Mouse (Mus musculus): ENCODE data around the gene Erg. TPM values are rescaled to one million over a fixed set of nuclear protein-coding genes. Genes with fewer than 3 reads are reported as not detected.

Gene Erg
- polyA plus RNA-seq, 1 experiment from 2014 or later, result 7.6 TPM

- 82% methylated on average over 2 of the region's 2 CpGs for WGBS
- no peak for ATAC-seq (ENCODE audit: extremely low read depth, insufficient number of reproducible peaks, low FRiP score, low TSS enrichment)
- Histone ChIP-seq H3K9ac (no peak overlapping the region), H3K9me3 (no peaks in the 10 kb centered on the region), H3K4me1 (no peaks in the 10 kb centered on the region), H3K27me3 (replicated peaks) (no peaks in the 10 kb centered on the region), H3K4me3 (no peak overlapping the region), H3K36me3 (no peaks in the 10 kb centered on the region), H3K4me2 (no peak overlapping the region), H3K27ac (replicated peaks) (no peak overlapping the region)
Measured at GRCm38 (mm10) chr16:95527561-95527960, 58.8 kb downstream of the Erg start.

- ATAC-seq (ENCODE audit: extremely low read depth, insufficient number of reproducible peaks, low FRiP score, low TSS enrichment), result no peak
- Histone ChIP-seq H3K4me1 (no peaks in the 10 kb centered on the region), H3K27ac (replicated peaks) (no peak overlapping the region), H3K4me2 (no peak overlapping the region), H3K27me3 (replicated peaks) (no peaks in the 10 kb centered on the region), H3K9ac (no peak overlapping the region), H3K36me3 (no peaks in the 10 kb centered on the region), H3K4me3 (no peak overlapping the region), H3K9me3 (no peaks in the 10 kb centered on the region)
- 71% methylated on average over 8 of the region's 8 CpGs for WGBS
Measured at GRCm38 (mm10) chr16:95519520-95519919, 66.9 kb downstream of the Erg start.

- ATAC-seq (ENCODE audit: extremely low read depth, insufficient number of reproducible peaks, low FRiP score, low TSS enrichment), result no peak
- 60% methylated on average over 2 of the region's 2 CpGs for WGBS
- Histone ChIP-seq H3K4me1 (no peaks in the 10 kb centered on the region), H3K4me2 (no peak overlapping the region), H3K36me3 (no peaks in the 10 kb centered on the region), H3K9ac (no peak overlapping the region), H3K27ac (replicated peaks) (no peak overlapping the region), H3K27me3 (replicated peaks) (no peaks in the 10 kb centered on the region), H3K9me3 (no peaks in the 10 kb centered on the region), H3K4me3 (no peak overlapping the region)
Measured at GRCm38 (mm10) chr16:95506051-95506450, 80.3 kb downstream of the Erg start.

- Histone ChIP-seq H3K4me1 (no peaks in the 10 kb centered on the region), H3K9ac (no peak overlapping the region), H3K4me3 (no peak overlapping the region), H3K9me3 (no peaks in the 10 kb centered on the region), H3K27ac (replicated peaks) (no peak overlapping the region), H3K4me2 (no peak overlapping the region), H3K27me3 (replicated peaks) (no peaks in the 10 kb centered on the region; the same call in 1 of the 2 replicates), H3K36me3 (no peaks in the 10 kb centered on the region)
- 76% methylated on average over 10 of the region's 10 CpGs for WGBS
- no peak for ATAC-seq (ENCODE audit: extremely low read depth, insufficient number of reproducible peaks, low FRiP score, low TSS enrichment)
Measured at GRCm38 (mm10) chr16:95496582-95497300, 89.7 kb downstream of the Erg start.

- no peaks in the 10 kb centered on the region; the same call in 1 of the 2 replicates for H3K27me3 ChIP-seq (replicated peaks)
- H3K9ac ChIP-seq, result no peak overlapping the region
- ATAC-seq (ENCODE audit: extremely low read depth, insufficient number of reproducible peaks, low FRiP score, low TSS enrichment), result no peak
- H3K27ac ChIP-seq (replicated peaks), result no peak overlapping the region
- no peaks in the 10 kb centered on the region for H3K4me1 ChIP-seq
- H3K4me2 ChIP-seq, result no peak overlapping the region
- H3K9me3 ChIP-seq, result no peaks in the 10 kb centered on the region
- H3K36me3 ChIP-seq, result no peaks in the 10 kb centered on the region
- H3K4me3 ChIP-seq, result no peak overlapping the region
- WGBS, result 45% methylated on average over 3 of the region's 3 CpGs
Measured at GRCm38 (mm10) chr16:95494108-95494507, 92.3 kb downstream of the Erg start.

- Histone ChIP-seq H3K27ac (replicated peaks) (no peak overlapping the region), H3K27me3 (replicated peaks) (no peaks in the 10 kb centered on the region; the same call in 1 of the 2 replicates), H3K4me2 (no peak overlapping the region), H3K4me1 (no peaks in the 10 kb centered on the region), H3K36me3 (no peaks in the 10 kb centered on the region), H3K9me3 (no peaks in the 10 kb centered on the region), H3K9ac (no peak overlapping the region), H3K4me3 (no peak overlapping the region)
- WGBS, result 78% methylated on average over 8 of the region's 8 CpGs
- ATAC-seq (ENCODE audit: extremely low read depth, insufficient number of reproducible peaks, low FRiP score, low TSS enrichment), result no peak
Measured at GRCm38 (mm10) chr16:95493336-95493735, 93.1 kb downstream of the Erg start.

- no peaks in the 10 kb centered on the region for H3K9me3 ChIP-seq
- H3K4me2 ChIP-seq, result no peak overlapping the region
- no peaks in the 10 kb centered on the region for H3K4me1 ChIP-seq
- no peak overlapping the region for H3K4me3 ChIP-seq
- H3K9ac ChIP-seq, result no peak overlapping the region
- no peaks in the 10 kb centered on the region for H3K36me3 ChIP-seq
- ATAC-seq (ENCODE audit: extremely low read depth, insufficient number of reproducible peaks, low FRiP score, low TSS enrichment), result no peak
- H3K27ac ChIP-seq (replicated peaks), result no peak overlapping the region
- WGBS, result 69% methylated on average over 7 of the region's 7 CpGs
- no peaks in the 10 kb centered on the region; the same call in 1 of the 2 replicates for H3K27me3 ChIP-seq (replicated peaks)
Measured at GRCm38 (mm10) chr16:95492146-95492545, 94.2 kb downstream of the Erg start.

GRCm38 (mm10) chr16:95490386-95490785 is 96.0 kb downstream of the Erg start:
- Histone ChIP-seq H3K4me3 (no peak overlapping the region), H3K4me1 (no peaks in the 10 kb centered on the region), H3K27me3 (replicated peaks) (no peaks in the 10 kb centered on the region), H3K36me3 (no peaks in the 10 kb centered on the region), H3K9me3 (no peaks in the 10 kb centered on the region), H3K9ac (no peak overlapping the region), H3K27ac (replicated peaks) (no peak overlapping the region), H3K4me2 (no peak overlapping the region)
- ATAC-seq (ENCODE audit: extremely low read depth, insufficient number of reproducible peaks, low FRiP score, low TSS enrichment), result no peak
- 67% methylated on average over 5 of the region's 5 CpGs for WGBS

- Histone ChIP-seq H3K4me2 (no peak overlapping the region), H3K27me3 (replicated peaks) (no peaks in the 10 kb centered on the region), H3K36me3 (no peaks in the 10 kb centered on the region), H3K4me1 (no peaks in the 10 kb centered on the region), H3K9me3 (no peaks in the 10 kb centered on the region), H3K27ac (replicated peaks) (no peak overlapping the region), H3K4me3 (no peak overlapping the region), H3K9ac (no peak overlapping the region)
- ATAC-seq (ENCODE audit: extremely low read depth, insufficient number of reproducible peaks, low FRiP score, low TSS enrichment), result no peak
- 70% methylated on average over 9 of the region's 9 CpGs for WGBS
Measured at GRCm38 (mm10) chr16:95487606-95488351, 98.6 kb downstream of the Erg start.

- no peak overlapping the region for H3K27ac ChIP-seq (replicated peaks)
- no peaks in the 10 kb centered on the region for H3K27me3 ChIP-seq (replicated peaks)
- no peaks in the 10 kb centered on the region for H3K4me1 ChIP-seq
- H3K4me2 ChIP-seq, result no peak overlapping the region
- H3K9ac ChIP-seq, result no peak overlapping the region
- H3K4me3 ChIP-seq, result no peak overlapping the region
- ATAC-seq (ENCODE audit: extremely low read depth, insufficient number of reproducible peaks, low FRiP score, low TSS enrichment), result no peak
- H3K9me3 ChIP-seq, result no peaks in the 10 kb centered on the region
- 84% methylated on average over 13 of the region's 13 CpGs for WGBS
- no peaks in the 10 kb centered on the region for H3K36me3 ChIP-seq
Measured at GRCm38 (mm10) chr16:95481176-95481575, 105.2 kb downstream of the Erg start.

GRCm38 (mm10) chr16:95478558-95478957 is 107.8 kb downstream of the Erg start:
- H3K9ac ChIP-seq, result no peak overlapping the region
- 73% methylated on average over 5 of the region's 5 CpGs for WGBS
- H3K27ac ChIP-seq (replicated peaks), result no peak overlapping the region
- no peak for ATAC-seq (ENCODE audit: extremely low read depth, insufficient number of reproducible peaks, low FRiP score, low TSS enrichment)
- H3K4me3 ChIP-seq, result no peak overlapping the region
- H3K4me1 ChIP-seq, result no peaks in the 10 kb centered on the region
- H3K4me2 ChIP-seq, result no peak overlapping the region
- no peaks in the 10 kb centered on the region for H3K27me3 ChIP-seq (replicated peaks)
- no peaks in the 10 kb centered on the region for H3K36me3 ChIP-seq
- no peaks in the 10 kb centered on the region for H3K9me3 ChIP-seq

- no peak overlapping the region for H3K27ac ChIP-seq (replicated peaks)
- no peaks in the 10 kb centered on the region for H3K4me1 ChIP-seq
- H3K9me3 ChIP-seq, result no peaks in the 10 kb centered on the region
- no peak overlapping the region for H3K4me2 ChIP-seq
- no peaks in the 10 kb centered on the region for H3K27me3 ChIP-seq (replicated peaks)
- 68% methylated on average over 3 of the region's 3 CpGs for WGBS
- H3K4me3 ChIP-seq, result no peak overlapping the region
- ATAC-seq (ENCODE audit: extremely low read depth, insufficient number of reproducible peaks, low FRiP score, low TSS enrichment), result no peak
- H3K9ac ChIP-seq, result no peak overlapping the region
- H3K36me3 ChIP-seq, result no peaks in the 10 kb centered on the region
Measured at GRCm38 (mm10) chr16:95475041-95475440, 111.4 kb downstream of the Erg start.
